9 mouse cellular contexts compared by ENCODE assay signal in the genomic region with DNA sequence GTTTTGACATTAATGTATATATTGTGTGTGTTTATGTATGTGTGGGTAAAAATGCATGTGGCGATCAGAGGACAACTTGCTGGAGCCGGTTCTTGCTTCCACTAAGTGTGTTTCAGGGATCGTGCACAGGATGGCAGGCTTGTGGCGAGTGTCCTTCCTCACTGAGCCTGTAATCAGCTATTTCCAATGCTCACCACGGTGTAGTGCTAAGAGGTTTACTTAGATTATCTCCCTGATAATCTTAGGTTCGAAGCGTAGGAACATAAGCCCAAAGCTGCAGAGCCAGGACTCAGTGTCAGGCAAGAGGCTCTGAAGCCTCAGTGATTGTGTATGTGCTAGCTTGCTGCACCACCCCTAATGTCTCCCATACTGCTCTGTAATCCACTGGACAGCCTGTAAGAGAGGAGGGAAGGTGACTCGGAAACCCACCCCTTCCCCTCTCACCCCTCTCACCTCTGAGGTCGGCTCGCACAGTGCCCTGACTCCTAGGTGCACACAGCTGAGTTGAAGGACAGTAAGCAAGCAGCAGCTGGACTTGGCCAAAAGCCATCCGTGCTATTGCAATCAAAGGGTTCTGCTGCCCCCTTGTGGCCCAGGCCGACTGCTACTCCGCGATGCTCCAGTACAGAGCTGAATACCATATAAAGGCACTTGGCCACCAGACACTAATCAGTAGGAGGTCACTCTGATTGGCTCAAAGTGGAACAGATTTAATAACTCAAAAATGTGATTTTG. TPM values are rescaled to one million over a fixed set of nuclear protein-coding genes. Genes with fewer than 3 reads are reported as not detected.
A peak's percentile ranks its signal among the peaks of the same experiment; 100 is the strongest.
DNase-seq lines count a peak whose midpoint lies in the region; ATAC-seq lines count a peak whose summit lies in the region.
"Had no signal": no experiment of that assay in that cellular context is flagged by ENCODE, and none has a peak within 500 bp of the region (broad histone marks: within the 10 kb centered on the region; RNA-seq: fewer than 3 reads in every experiment).

No protein-coding gene starts in this region.

- WGBS in forebrain, embryonic 11.5 days, result 46% methylated on average over 14 of the region's 14 CpGs
- WGBS in heart, embryonic 15.5 days, result 26% methylated on average over 14 of the region's 14 CpGs
- WGBS in liver, embryonic 12.5 days (ENCODE audit: insufficient replicate concordance), result 29% methylated on average over 14 of the region's 14 CpGs
- WGBS in stomach, embryonic 14.5 days, result 26% methylated on average over 14 of the region's 14 CpGs

- no peaks in the 10 kb centered on the region for H3K4me1 ChIP-seq in forebrain, embryonic 11.5 days (replicated peaks; ENCODE audit: control insufficient read depth, insufficient read depth, low read length)
- peaks cover 29% of the 10 kb centered on the region for H3K4me1 ChIP-seq in heart, embryonic 15.5 days (replicated peaks)
- H3K4me1 ChIP-seq in liver, embryonic 12.5 days, result peaks cover 51% of the 10 kb centered on the region
- H3K4me1 ChIP-seq in stomach, embryonic 14.5 days (ENCODE audit: control insufficient read depth, insufficient read depth, low read length), result no peaks in the 10 kb centered on the region

- H3K4me3 ChIP-seq in forebrain, embryonic 11.5 days (ENCODE audit: low read depth, low read length), result no peak overlapping the region
- H3K4me3 ChIP-seq in heart, embryonic 15.5 days, result no peak overlapping the region
- H3K4me3 ChIP-seq in liver, embryonic 12.5 days, result no peak overlapping the region
- H3K4me3 ChIP-seq in stomach, embryonic 14.5 days (ENCODE audit: low read depth, low read length), result no peak overlapping the region

- no peaks in the 10 kb centered on the region for H3K36me3 ChIP-seq in forebrain, embryonic 11.5 days (ENCODE audit: control insufficient read depth, insufficient read depth, low read length)
- no peaks in the 10 kb centered on the region for H3K36me3 ChIP-seq in heart, embryonic 15.5 days
- no peaks in the 10 kb centered on the region for H3K36me3 ChIP-seq in liver, embryonic 12.5 days
- H3K36me3 ChIP-seq in stomach, embryonic 14.5 days (ENCODE audit: control insufficient read depth, insufficient read depth, low read length), result no peaks in the 10 kb centered on the region

- no peak overlapping the region for H3K4me2 ChIP-seq in forebrain, embryonic 11.5 days (ENCODE audit: low read depth, low read length, severe bottlenecking)
- H3K4me2 ChIP-seq in heart, embryonic 15.5 days, result peak overlapping the region; percentile 31; the same call in 1 of the 2 replicates
- H3K4me2 ChIP-seq in liver, embryonic 12.5 days, result no peak overlapping the region
- no peak overlapping the region for H3K4me2 ChIP-seq in stomach, embryonic 14.5 days (replicated peaks; ENCODE audit: low read depth, low read length)

- H3K9me3 ChIP-seq in forebrain, embryonic 11.5 days (ENCODE audit: control insufficient read depth, low read length), result no peaks in the 10 kb centered on the region
- H3K9me3 ChIP-seq in heart, embryonic 15.5 days (replicated peaks), result no peaks in the 10 kb centered on the region
- no peaks in the 10 kb centered on the region for H3K9me3 ChIP-seq in liver, embryonic 12.5 days (replicated peaks)
- no peaks in the 10 kb centered on the region for H3K9me3 ChIP-seq in stomach, embryonic 14.5 days (ENCODE audit: control insufficient read depth, low read depth, low read length)

- no peaks in the 10 kb centered on the region for H3K27me3 ChIP-seq in forebrain, embryonic 11.5 days (ENCODE audit: control insufficient read depth, insufficient read depth, low read length)
- no peaks in the 10 kb centered on the region for H3K27me3 ChIP-seq in heart, embryonic 15.5 days
- H3K27me3 ChIP-seq in liver, embryonic 12.5 days (replicated peaks), result no peaks in the 10 kb centered on the region
- H3K27me3 ChIP-seq in stomach, embryonic 14.5 days (ENCODE audit: control insufficient read depth, insufficient read depth, low read length), result no peaks in the 10 kb centered on the region

- no peak overlapping the region for H3K27ac ChIP-seq in forebrain, embryonic 11.5 days (ENCODE audit: low read depth, low read length)
- peak overlapping the region; percentile 16; the same call in 1 of the 2 replicates for H3K27ac ChIP-seq in heart, embryonic 15.5 days
- H3K27ac ChIP-seq in liver, embryonic 12.5 days, result peak overlapping the region; percentile 17; the same call in 1 of the 2 replicates
- H3K27ac ChIP-seq in stomach, embryonic 14.5 days (ENCODE audit: low read length), result no peak overlapping the region
- H3K27ac ChIP-seq: macrophage had no signal

- peak; percentile 52 to 63 for DNase-seq in CD8-positive naive resting alpha-beta T cell, adult 2 months (ENCODE audit: low read depth in 2 of 2, low spot score in 2 of 2)
- peak; percentile 70 for DNase-seq in c-Kit-positive CD71-negative TER-119-negative erythroid progenitor cells, embryonic 14.5 days (ENCODE audit: low read depth)
- DNase-seq in forebrain, embryonic 11.5 days (ENCODE audit: low spot score), result peak; percentile 96
- DNase-seq in kidney, postnatal 14 days, result peak; percentile 95
- DNase-seq in natural killer cell, adult 2 months (ENCODE audit: low spot score in 2 of 2), result peak; percentile 50 to 72

- H3K9ac ChIP-seq in forebrain, embryonic 11.5 days (ENCODE audit: low read length), result no peak overlapping the region
- no peak overlapping the region for H3K9ac ChIP-seq in heart, embryonic 15.5 days
- H3K9ac ChIP-seq in liver, embryonic 12.5 days, result peak overlapping the region; percentile 29; the same call in 1 of the 2 replicates
- H3K9ac ChIP-seq in stomach, embryonic 14.5 days (replicated peaks; ENCODE audit: low read depth, low read length), result no peak overlapping the region

- ATAC-seq in forebrain, embryonic 11.5 days (replicated peaks; ENCODE audit: low FRiP score), result peak; percentile 85
- ATAC-seq in heart, embryonic 15.5 days (replicated peaks; ENCODE audit: insufficient number of reproducible peaks, insufficient read depth, low FRiP score, low read depth), result peak; percentile 78
- ATAC-seq in liver, embryonic 12.5 days, result peak; percentile 63
- ATAC-seq in stomach, embryonic 14.5 days (ENCODE audit: insufficient number of reproducible peaks, insufficient read depth, low FRiP score, low read depth), result peak; percentile 83

RNA-seq across cellular contexts. Expression of gene St3gal3, which starts 51.3 kb away (rescaled TPM):
- polyA plus RNA-seq in forebrain, embryonic 11.5 days (2014; fragmentation: Nextera tagmentation; extraction: Ambion mirVana), result 7.6 and 8.5 TPM in 2 replicates
- polyA plus RNA-seq in heart, embryonic 15.5 days (2015; fragmentation: Nextera tagmentation; extraction: Ambion mirVana), result 7.5 and 8.3 TPM in 2 replicates
- polyA plus RNA-seq in liver, embryonic 12.5 days (2016; fragmentation: Nextera tagmentation; extraction: Ambion mirVana), result 2.0 and 2.9 TPM in 2 replicates
- polyA plus RNA-seq in stomach, embryonic 14.5 days (2014; fragmentation: Nextera tagmentation; extraction: Ambion mirVana), result 5.0 and 6.1 TPM in 2 replicates

Comparison
In these comparisons a context has a peak if more than half of its experiments do, and no peak if none do; other contexts are left out.
1. H3K27ac ChIP-seq: peak in heart, embryonic 15.5 days (single experiment) and liver, embryonic 12.5 days (single experiment); none in forebrain, embryonic 11.5 days (single experiment) and stomach, embryonic 14.5 days (single experiment).
2. Peak in every context shown above with its lines, with median percentiles within 50 percentile points of each other: DNase-seq and ATAC-seq.